In genomic region chr6:26708880-26709279, GRCm38 (mm10) we compare ENCODE assay signal across 10 mouse cellular contexts.
"Had no signal": no experiment of that assay in that cellular context is flagged by ENCODE, and none has a peak within 500 bp of the region (broad histone marks: within the 10 kb centered on the region; RNA-seq: fewer than 3 reads in every experiment).

No protein-coding gene starts in this region.

- DNase-seq: kidney, postnatal 25 days; lung, adult 18-20 months; lung, postnatal 4 days; thymus, postnatal 36 days had no signal

- H3K4me1 ChIP-seq: limb, embryonic 12.5 days; midbrain, embryonic 10.5 days; stomach, embryonic 15.5 days had no signal

- H3K27me3 ChIP-seq: limb, embryonic 12.5 days; neural tube, embryonic 13.5 days; stomach, embryonic 15.5 days had no signal

- H3K4me3 ChIP-seq: limb, embryonic 12.5 days; midbrain, embryonic 10.5 days; neural tube, embryonic 13.5 days; stomach, embryonic 15.5 days had no signal

- H3K9me3 ChIP-seq: limb, embryonic 12.5 days; midbrain, embryonic 10.5 days; neural tube, embryonic 13.5 days; stomach, embryonic 15.5 days had no signal

- H3K9ac ChIP-seq: limb, embryonic 12.5 days; liver, embryonic 14.5 days; neural tube, embryonic 13.5 days; stomach, embryonic 15.5 days had no signal

- ATAC-seq: lung, postnatal 0 days had no signal

- H3K27ac ChIP-seq: limb, embryonic 12.5 days; liver, embryonic 14.5 days; midbrain, embryonic 10.5 days; neural tube, embryonic 13.5 days; stomach, embryonic 15.5 days had no signal

- H3K4me2 ChIP-seq: limb, embryonic 12.5 days; neural tube, embryonic 13.5 days; stomach, embryonic 15.5 days had no signal

- H3K36me3 ChIP-seq: limb, embryonic 12.5 days; midbrain, embryonic 10.5 days; neural tube, embryonic 13.5 days; stomach, embryonic 15.5 days had no signal
